Mouse (Mus musculus): ENCODE measurements around the gene 4930558C23Rik.

GRCm38 (mm10) chr3:95357746-95358145, 44.9 kb downstream of the 4930558C23Rik start:
- TF ChIP-seq POLR2A (IDR thresholded peaks at IDR 0.05; ENCODE audit: control insufficient read depth, extremely low read depth, insufficient read depth, low read length, poor library complexity), result no peak
- no peak for TF ChIP-seq CTCF (IDR thresholded peaks at IDR 0.05; ENCODE audit: borderline replicate concordance, control insufficient read depth, extremely low read depth, insufficient read depth, low read length, poor library complexity)
